Mouse (Mus musculus) forebrain, postnatal 0 days (tissue): ENCODE measurements around the gene Arrdc2. TPM values are rescaled to one million over a fixed set of nuclear protein-coding genes. Genes with fewer than 3 reads are reported as not detected.

Experiments
- ATAC-seq: fragments of 200-750 bp; cut with Nextera tagmentation; 2 replicates; pipeline ENCODE4 v1.8.0; 2017; ENCODE audit warnings: mild to moderate bottlenecking, moderate library complexity
- DNase-seq: peaks from one replicate; pipeline ENCODE4 v3.0.0-alpha.2; 2015
- H3K27ac ChIP-seq: fragments of 300-500 bp; sonication (generic); 2 replicates; pipeline ENCODE4 v1.5.1; 2014; ENCODE audit warnings: low read depth, mild to moderate bottlenecking, antibody characterized with exemption, low read length, moderate library complexity, mixed read lengths
- H3K27me3 ChIP-seq: fragments of 300-500 bp; sonication (generic); 2 replicates; pipeline ENCODE4 v1.6.1; 2014; ENCODE audit warnings: mild to moderate bottlenecking, low read length, mixed read lengths; ENCODE audit not compliant: insufficient read depth
- H3K36me3 ChIP-seq: fragments of 300-500 bp; sonication (generic); 2 replicates; pipeline ENCODE4 v1.6.1; 2014; ENCODE audit warnings: mild to moderate bottlenecking, moderate library complexity; ENCODE audit not compliant: insufficient read depth
- H3K4me1 ChIP-seq: fragments of 300-500 bp; sonication (generic); 2 replicates; pipeline ENCODE4 v1.6.1; 2014; ENCODE audit warnings: antibody characterized with exemption; ENCODE audit not compliant: insufficient read depth
- H3K4me2 ChIP-seq: fragments of 300-500 bp; sonication (generic); 2 replicates; pipeline ENCODE4 v1.6.1; 2014; ENCODE audit warnings: low read depth, mild to moderate bottlenecking, moderate library complexity
- H3K4me3 ChIP-seq: fragments of 300-500 bp; sonication (generic); 2 replicates; pipeline ENCODE4 v1.5.1; 2014; ENCODE audit warnings: low read depth, low read length, mixed read lengths
- H3K9ac ChIP-seq: fragments of 300-500 bp; sonication (generic); 2 replicates; pipeline ENCODE4 v1.6.1; 2014; ENCODE audit warnings: mild to moderate bottlenecking
- H3K9me3 ChIP-seq: fragments of 300-500 bp; sonication (generic); 2 replicates; pipeline ENCODE4 v1.6.1; 2016; ENCODE audit warnings: low read length
- CTCF ChIP-seq: sonication (generic); IDR thresholded peaks from 2 replicates; pipeline ENCODE4 v1.5.1; 2016; ENCODE audit warnings: antibody characterized with exemption, control low read depth, low read depth
- WGBS: fragments of 180-500 bp; shearing (Covaris S2); extraction: QIAGEN DNeasy Blood & Tissue Kit; methylation state at CpG from one replicate; pipeline ENCODE4 v1.1.7; 2014; 5-methylcytosine and 5-hydroxymethylcytosine counted together
- microRNA-seq, 2 experiments: library from miRNA; unstranded; fragments of <30 nt; microRNA quantifications; one replicate each; pipeline ENCODE4; 2016
- polyA plus RNA-seq: library from polyadenylated mRNA; unstranded; fragments of >200 nt; fragmentation: Nextera tagmentation; extraction: Ambion mirVana; gene quantifications from 2 replicates; pipeline ENCODE4 v1.2.1, GENCODE M21; 2015
- total RNA-seq: library from RNA; depleted of rRNA; stranded (reverse); fragments of >200 nt; gene quantifications from 2 replicates; pipeline ENCODE4 v1.2.3, GENCODE M21; 2014; rRNA removed

Gene Arrdc2
- total and polyA plus RNA-seq, 2 experiments from 2014 or later: 5.6 to 15.4 TPM

- H3K9ac ChIP-seq: peak overlapping the region; percentile 87
- ATAC-seq: no peak
- WGBS: 78% methylated on average over 7 of the region's 7 CpGs
Observed at GRCm38 (mm10) chr8:70791294-70791701, 48.2 kb downstream of the Arrdc2 start.

GRCm38 (mm10) chr8:70790846-70791245, 48.7 kb downstream of the Arrdc2 start:
- peak overlapping the region; percentile 85 for H3K4me2 ChIP-seq
- DNase-seq: no peak
- WGBS: 59% methylated on average over 8 of the region's 8 CpGs
- H3K9ac ChIP-seq: peak overlapping the region; percentile 87
- 0 out of 2 replicates have a peak overlapping the region, but pooled peaks have one; percentile 3 for H3K4me3 ChIP-seq
- no peaks in the 10 kb centered on the region for H3K9me3 ChIP-seq
- H3K4me1 ChIP-seq: peaks cover 12% of the 10 kb centered on the region
- no peak for TF ChIP-seq CTCF
- ATAC-seq: no peak
- H3K27ac ChIP-seq: no peak overlapping the region
- H3K36me3 ChIP-seq: peaks cover 36% of the 10 kb centered on the region
- no peaks in the 10 kb centered on the region for H3K27me3 ChIP-seq

More at GRCm38 (mm10) chr8:70791294-70791701, 48.2 kb downstream of the Arrdc2 start:
- peak overlapping the region; percentile 63 for H3K4me3 ChIP-seq
- H3K27me3 ChIP-seq: no peaks in the 10 kb centered on the region
- H3K36me3 ChIP-seq: peaks cover 32% of the 10 kb centered on the region
- TF ChIP-seq CTCF: no peak
- peak overlapping the region; percentile 85 for H3K4me2 ChIP-seq
- H3K27ac ChIP-seq: no peak overlapping the region
- no peaks in the 10 kb centered on the region for H3K9me3 ChIP-seq
- H3K4me1 ChIP-seq: peaks cover 16% of the 10 kb centered on the region
- DNase-seq: no peak

DNA sequence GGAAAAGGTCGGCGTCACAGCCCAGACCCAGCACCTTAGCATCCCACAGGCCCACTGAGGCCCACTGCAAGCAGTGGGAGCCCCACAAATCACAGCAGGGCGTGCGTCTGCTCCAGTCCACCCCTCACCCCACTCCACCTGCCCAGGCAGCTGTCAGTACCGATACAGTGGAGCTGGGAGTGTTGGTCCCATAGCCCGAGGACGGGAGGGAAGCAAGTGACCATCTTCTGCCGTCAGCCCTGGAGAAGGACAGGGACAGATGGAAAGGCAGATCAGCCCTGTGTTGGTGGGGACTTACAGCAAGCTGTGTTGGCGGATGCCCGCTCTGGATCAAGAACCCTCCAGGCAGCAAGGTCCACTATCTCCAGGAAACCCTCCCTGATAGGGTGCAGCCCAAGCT, 50.5 kb downstream of the Arrdc2 start:
- no peak for ATAC-seq
- Histone ChIP-seq H3K27me3 (no peaks in the 10 kb centered on the region), H3K9me3 (no peaks in the 10 kb centered on the region), H3K4me1 (peaks cover 12% of the 10 kb centered on the region), H3K9ac (no peak overlapping the region; the same call in 1 of the 2 replicates), H3K4me3 (no peak overlapping the region), H3K4me2 (no peak overlapping the region), H3K36me3 (peaks cover 48% of the 10 kb centered on the region), H3K27ac (no peak overlapping the region)
- DNase-seq: no peak
- no peak for TF ChIP-seq CTCF
- 85% methylated on average over 10 of the region's 10 CpGs for WGBS

DNA sequence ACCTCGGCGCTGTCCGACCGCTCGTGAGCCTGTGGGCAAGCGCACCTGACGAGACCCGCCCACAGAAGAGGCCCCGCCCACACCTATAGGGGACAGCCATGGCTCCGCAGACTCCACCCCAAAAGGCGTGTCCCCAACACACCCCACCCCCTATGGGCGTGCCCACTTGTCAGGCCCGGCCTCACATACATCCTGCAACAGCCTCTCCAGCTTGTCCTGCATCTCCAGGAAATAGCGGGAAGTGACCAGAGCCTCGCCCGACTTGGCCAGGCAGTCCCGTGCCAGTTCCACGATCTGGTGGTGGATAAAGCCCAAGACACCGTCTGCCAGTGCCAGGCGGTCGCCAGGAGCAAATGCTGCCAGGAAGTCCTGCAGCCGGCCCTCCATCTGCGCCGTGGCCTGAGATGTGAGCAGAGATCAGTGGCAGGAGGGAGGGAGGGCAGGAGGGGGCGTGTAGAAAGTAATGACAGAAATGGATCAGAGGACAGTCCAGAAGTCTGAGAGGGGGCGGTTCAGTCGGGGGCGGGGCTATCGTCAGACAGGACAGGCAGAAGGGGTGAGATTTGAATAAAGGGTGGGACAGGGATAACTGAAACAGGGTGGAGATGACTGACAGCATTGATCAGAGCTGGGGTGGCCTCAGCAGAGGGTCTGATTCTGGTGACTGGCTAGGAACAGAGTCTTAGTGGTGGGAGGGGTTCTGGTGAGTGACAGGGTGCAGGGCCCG, 51.4 kb downstream of the Arrdc2 start:
- DNase-seq (no peak), ATAC-seq (no peak)
- no peak overlapping the region for H3K27ac ChIP-seq
- TF ChIP-seq CTCF: no peak
- H3K9ac ChIP-seq: no peak overlapping the region
- no peak overlapping the region for H3K4me3 ChIP-seq
- H3K9me3 ChIP-seq: no peaks in the 10 kb centered on the region
- no peaks in the 10 kb centered on the region for H3K27me3 ChIP-seq
- H3K4me2 ChIP-seq: no peak overlapping the region
- WGBS: 30% methylated on average over 30 of the region's 30 CpGs
- peaks cover 57% of the 10 kb centered on the region for H3K36me3 ChIP-seq
- H3K4me1 ChIP-seq: peaks cover 12% of the 10 kb centered on the region

- Histone ChIP-seq H3K4me3 (no peak overlapping the region), H3K27ac (no peak overlapping the region), H3K4me2 (no peak overlapping the region), H3K36me3 (peaks cover 61% of the 10 kb centered on the region), H3K4me1 (peaks cover 6% of the 10 kb centered on the region; the same call in 1 of the 2 replicates), H3K27me3 (no peaks in the 10 kb centered on the region), H3K9me3 (no peaks in the 10 kb centered on the region), H3K9ac (no peak overlapping the region)
- no peak for TF ChIP-seq CTCF
- DNase-seq (no peak), ATAC-seq (no peak)
- WGBS: 95% methylated on average over 3 of the region's 3 CpGs
Observed at GRCm38 (mm10) chr8:70787051-70787445, 52.5 kb downstream of the Arrdc2 start.

- Histone ChIP-seq H3K36me3 (peaks cover 67% of the 10 kb centered on the region), H3K4me3 (no peak overlapping the region), H3K9ac (no peak overlapping the region), H3K27ac (no peak overlapping the region), H3K9me3 (no peaks in the 10 kb centered on the region), H3K4me2 (no peak overlapping the region), H3K27me3 (no peaks in the 10 kb centered on the region), H3K4me1 (peaks cover 3% of the 10 kb centered on the region; the same call in 1 of the 2 replicates)
- no peak for TF ChIP-seq CTCF
- ATAC-seq: no peak
- 87% methylated on average over 25 of the region's 25 CpGs for WGBS
- no peak for DNase-seq
Observed at GRCm38 (mm10) chr8:70786291-70787050, 53.0 kb downstream of the Arrdc2 start.

Small RNAs within 50 kb of the gene (microRNA-seq; reads per million reads assigned to microRNA genes)
- gene Mir7240: 0.85 to 1.9 reads per million in 2 experiments

Other genes with a start within 250 kb of the Arrdc2 start
- 127 and 136 TPM in 2 replicates for gene Isyna1, start 245.3 kb downstream of the Arrdc2 start, total RNA-seq
- 93.3 and 106 TPM in 2 replicates for gene Isyna1, start 245.3 kb downstream of the Arrdc2 start, polyA plus RNA-seq
- gene Ssbp4, start 230.8 kb downstream of the Arrdc2 start, total RNA-seq: 197 and 249 TPM in 2 replicates
- 204 and 221 TPM in 2 replicates for gene Ssbp4, start 230.8 kb downstream of the Arrdc2 start, polyA plus RNA-seq
- gene Lrrc25, start 223.6 kb downstream of the Arrdc2 start, total RNA-seq: 1.4 and 2.8 TPM in 2 replicates
- 1.2 TPM in 2 replicates for gene Lrrc25, start 223.6 kb downstream of the Arrdc2 start, polyA plus RNA-seq
- 0.90 TPM in 1 of 2 replicates, not detected in the other for gene Gdf15, start 207.3 kb downstream of the Arrdc2 start, total RNA-seq
- gene Gdf15, start 207.3 kb downstream of the Arrdc2 start, polyA plus RNA-seq: 0.18 and 0.26 TPM in 2 replicates
- 22.1 and 23.8 TPM in 2 replicates for gene Pgpep1, start 179.3 kb downstream of the Arrdc2 start, total RNA-seq
- 22.1 and 26.1 TPM in 2 replicates for gene Pgpep1, start 179.3 kb downstream of the Arrdc2 start, polyA plus RNA-seq
- 93.7 and 140 TPM in 2 replicates for gene Lsm4, start 166.5 kb downstream of the Arrdc2 start, total RNA-seq
- 177 and 231 TPM in 2 replicates for gene Lsm4, start 166.5 kb downstream of the Arrdc2 start, polyA plus RNA-seq
- gene Jund, start 140.8 kb downstream of the Arrdc2 start, total RNA-seq: 333 and 392 TPM in 2 replicates
- gene Jund, start 140.8 kb downstream of the Arrdc2 start, polyA plus RNA-seq: 108 and 114 TPM in 2 replicates
- gene Iqcn, start 136.3 kb downstream of the Arrdc2 start, total RNA-seq: 0.33 TPM in 1 of 2 replicates, not detected in the other
- gene Iqcn, start 136.3 kb downstream of the Arrdc2 start, polyA plus RNA-seq: 0.03 and 0.08 TPM in 2 replicates
- not detected in 2 replicates for gene Gm3336, start 121.2 kb downstream of the Arrdc2 start, total RNA-seq
- gene Gm3336, start 121.2 kb downstream of the Arrdc2 start, polyA plus RNA-seq: not detected in 2 replicates
- 0.48 and 0.62 TPM in 2 replicates for gene Pde4c, start 116.0 kb downstream of the Arrdc2 start, total RNA-seq
- gene Pde4c, start 116.0 kb downstream of the Arrdc2 start, polyA plus RNA-seq: 0.10 and 0.23 TPM in 2 replicates
- 450 and 499 TPM in 2 replicates for gene Rab3a, start 85.0 kb downstream of the Arrdc2 start, total RNA-seq
- gene Rab3a, start 85.0 kb downstream of the Arrdc2 start, polyA plus RNA-seq: 632 and 673 TPM in 2 replicates
- gene Mpv17l2, start 78.8 kb downstream of the Arrdc2 start, total RNA-seq: 33.7 and 39.9 TPM in 2 replicates
- gene Mpv17l2, start 78.8 kb downstream of the Arrdc2 start, polyA plus RNA-seq: 60.4 and 61.9 TPM in 2 replicates
- 160 and 170 TPM in 2 replicates for gene Pik3r2, start 63.0 kb downstream of the Arrdc2 start, total RNA-seq
- 147 and 153 TPM in 2 replicates for gene Pik3r2, start 63.0 kb downstream of the Arrdc2 start, polyA plus RNA-seq
- gene Mast3, start 34.7 kb downstream of the Arrdc2 start, total RNA-seq: 26.2 and 60.0 TPM in 2 replicates
- 20.3 and 25.2 TPM in 2 replicates for gene Mast3, start 34.7 kb downstream of the Arrdc2 start, polyA plus RNA-seq
- gene Il12rb1, start 31.3 kb downstream of the Arrdc2 start, total RNA-seq: 0.05 TPM in 1 of 2 replicates, not detected in the other
- not detected in 2 replicates for gene Il12rb1, start 31.3 kb downstream of the Arrdc2 start, polyA plus RNA-seq
- 20.5 and 31.5 TPM in 2 replicates for gene Kcnn1, start 23.5 kb upstream of the Arrdc2 start, total RNA-seq
- 9.4 and 9.8 TPM in 2 replicates for gene Kcnn1, start 23.5 kb upstream of the Arrdc2 start, polyA plus RNA-seq
- gene Ccdc124, start 34.2 kb upstream of the Arrdc2 start, total RNA-seq: 34.7 and 59.9 TPM in 2 replicates
- 161 and 175 TPM in 2 replicates for gene Ccdc124, start 34.2 kb upstream of the Arrdc2 start, polyA plus RNA-seq
- 1.5 and 2.2 TPM in 2 replicates for gene Slc5a5, start 53.0 kb upstream of the Arrdc2 start, total RNA-seq
- gene Slc5a5, start 53.0 kb upstream of the Arrdc2 start, polyA plus RNA-seq: 2.4 and 3.6 TPM in 2 replicates
- gene Rpl18a, start 57.7 kb upstream of the Arrdc2 start, total RNA-seq: 1,945 and 2,194 TPM in 2 replicates
- gene Rpl18a, start 57.7 kb upstream of the Arrdc2 start, polyA plus RNA-seq: 2,793 and 3,853 TPM in 2 replicates
- 57.2 and 68.1 TPM in 2 replicates for gene Map1s, start 66.2 kb upstream of the Arrdc2 start, total RNA-seq
- 52.7 and 63.9 TPM in 2 replicates for gene Map1s, start 66.2 kb upstream of the Arrdc2 start, polyA plus RNA-seq